Mouse (Mus musculus) adrenal gland, adult 10 weeks (tissue): ENCODE measurements around the gene Terf2. TPM values are rescaled to one million over a fixed set of nuclear protein-coding genes. Genes with fewer than 3 reads are reported as not detected.

ENCODE experiments used
- polyA plus RNA-seq: library from polyadenylated mRNA; stranded (reverse); fragments of 350-450 nt; fragmentation: Illumina TruSeq; extraction: RNeasy Lipid Tissue Mini Kit (QIAGEN cat#74804); gene quantifications from one replicate; pipeline ENCODE4 v1.2.3, GENCODE M21; 2014; ENCODE audit warnings: low read depth, low replicate concordance

Gene Terf2
- 32.7 TPM for polyA plus RNA-seq

DNA sequence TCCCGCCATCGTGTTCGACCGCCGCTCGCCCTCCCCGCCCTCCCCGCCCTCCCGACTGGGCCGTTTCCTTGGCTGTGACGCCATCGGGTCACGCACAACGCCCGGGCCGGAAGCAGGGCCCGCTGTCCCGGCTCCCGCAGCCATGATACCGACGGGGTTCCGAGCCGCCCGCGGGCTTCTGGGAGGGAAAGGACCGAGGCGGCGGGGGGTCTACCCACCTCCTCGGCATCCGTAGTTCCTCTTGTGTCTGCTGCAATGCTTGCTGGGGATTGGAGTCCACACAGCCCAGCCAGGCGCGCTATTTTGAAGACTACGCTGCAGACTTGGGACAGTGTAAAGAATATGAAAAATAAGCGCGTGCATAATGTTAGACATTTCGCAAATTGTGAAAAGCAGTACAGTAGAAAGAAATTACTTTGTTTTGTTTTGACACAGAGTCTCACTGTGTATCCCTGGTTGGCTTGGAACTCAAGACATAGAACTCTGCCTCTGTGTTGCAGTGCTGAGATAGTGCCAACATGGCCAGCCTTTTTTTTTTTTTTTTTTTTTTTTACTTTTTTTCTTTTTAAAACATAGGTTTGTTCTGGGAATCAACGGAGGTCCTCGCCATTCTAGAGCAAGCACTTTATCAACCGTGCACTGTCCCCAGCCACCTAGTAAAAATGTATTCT, at the start of gene Terf2:
Gene Terf2, minus strand, starts transcription at position 182 of the 671 bp plus-strand sequence.

DNA sequence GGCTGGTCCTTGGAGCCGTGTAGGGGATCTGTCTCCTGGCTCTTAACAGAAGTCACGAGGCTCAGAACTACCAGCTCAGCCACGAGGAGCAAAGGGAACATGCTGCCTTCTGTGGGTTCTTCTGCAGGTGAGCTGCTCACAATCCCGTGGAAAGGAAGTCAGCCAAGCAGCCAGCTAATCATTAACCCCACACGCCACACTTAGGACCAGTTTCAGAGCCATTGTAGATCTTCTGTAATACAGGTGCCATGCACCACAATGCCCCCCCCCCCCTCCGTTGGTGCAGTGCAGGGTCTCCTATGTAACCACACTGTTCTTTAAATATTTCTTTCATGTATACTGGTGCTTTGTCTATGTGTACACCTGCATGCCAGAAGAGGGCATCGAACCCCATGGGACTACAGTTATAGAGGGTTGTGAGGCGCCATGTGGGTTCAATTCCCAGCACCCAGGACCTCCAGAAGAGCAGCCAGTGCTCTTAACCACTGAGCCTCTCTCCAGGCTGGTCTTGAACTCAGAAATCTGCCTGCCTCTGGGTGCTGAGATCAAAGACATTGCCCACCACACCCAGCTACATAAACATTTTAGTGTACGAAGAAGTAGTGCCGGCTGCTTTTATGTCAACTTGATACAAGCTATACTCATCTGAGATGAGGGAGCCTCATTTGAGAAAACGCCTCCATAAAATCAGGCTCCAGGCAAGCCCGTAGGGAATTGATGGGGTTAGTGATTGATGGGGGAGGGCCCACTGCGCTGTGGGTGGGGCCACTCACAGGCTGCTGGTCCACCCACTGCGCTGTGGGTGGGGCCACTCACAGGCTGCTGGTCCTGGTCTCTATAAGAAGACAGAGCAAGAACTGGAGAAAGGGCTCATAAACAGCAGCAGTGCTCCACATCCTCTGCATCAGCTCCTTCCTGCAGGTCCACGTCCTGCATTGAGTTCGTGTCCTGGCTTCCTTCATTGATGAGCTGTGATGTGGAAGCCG, 30.5 kb downstream of the Terf2 start, which contains the start of gene Tmed6:
Gene Tmed6, minus strand, starts transcription at position 134 of the 986 bp plus-strand sequence.

DNA sequence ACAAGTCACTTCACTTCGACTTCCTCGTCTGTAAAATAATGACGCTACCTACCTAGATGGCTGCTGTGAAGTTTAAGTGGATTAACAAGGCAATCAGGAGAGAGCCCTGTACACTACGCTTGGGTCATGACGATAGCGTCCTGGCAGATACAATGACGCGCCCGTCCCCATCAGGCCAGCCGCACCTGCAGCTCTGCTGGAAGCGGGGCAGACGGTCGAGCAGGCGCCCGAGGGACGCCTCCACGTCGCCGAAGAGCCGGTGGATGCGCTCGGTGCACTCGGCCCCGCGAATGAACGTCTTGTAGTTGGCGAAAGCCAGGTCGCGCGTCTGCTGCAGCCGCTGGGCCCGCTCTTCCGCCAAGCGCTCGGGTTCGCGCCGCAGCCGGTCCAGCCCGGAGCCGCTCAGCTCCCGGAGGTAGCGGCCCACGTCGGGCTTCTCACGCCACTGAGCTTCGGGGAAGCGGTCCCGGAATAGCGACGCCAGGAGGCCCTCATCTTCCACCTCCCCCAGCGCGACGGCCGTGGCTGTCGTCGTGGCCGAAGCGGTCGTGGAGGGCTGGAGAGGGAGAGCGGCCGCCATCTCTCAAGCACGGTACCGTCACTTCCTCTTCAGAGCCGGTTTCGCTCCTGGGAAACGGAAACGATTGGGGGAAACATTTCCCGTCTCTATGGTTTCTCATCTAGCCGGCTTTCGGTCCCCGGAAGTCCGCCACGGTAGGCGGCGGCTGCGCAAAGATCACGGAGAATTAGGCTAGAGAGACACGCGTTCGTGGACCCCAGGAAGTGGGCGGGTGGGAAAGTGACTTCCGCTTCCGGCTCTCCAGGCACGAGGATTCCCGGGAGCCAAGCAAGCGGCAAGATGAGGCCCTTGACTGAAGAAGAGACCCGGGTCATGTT, 40.0 kb downstream of the Terf2 start, which contains the start of the genes Cog8 and Nip7:
Gene Cog8, minus strand, starts transcription at position 614 of the 897 bp plus-strand sequence.
Gene Nip7, plus strand, starts transcription at position 802 of the 897 bp plus-strand sequence.

DNA sequence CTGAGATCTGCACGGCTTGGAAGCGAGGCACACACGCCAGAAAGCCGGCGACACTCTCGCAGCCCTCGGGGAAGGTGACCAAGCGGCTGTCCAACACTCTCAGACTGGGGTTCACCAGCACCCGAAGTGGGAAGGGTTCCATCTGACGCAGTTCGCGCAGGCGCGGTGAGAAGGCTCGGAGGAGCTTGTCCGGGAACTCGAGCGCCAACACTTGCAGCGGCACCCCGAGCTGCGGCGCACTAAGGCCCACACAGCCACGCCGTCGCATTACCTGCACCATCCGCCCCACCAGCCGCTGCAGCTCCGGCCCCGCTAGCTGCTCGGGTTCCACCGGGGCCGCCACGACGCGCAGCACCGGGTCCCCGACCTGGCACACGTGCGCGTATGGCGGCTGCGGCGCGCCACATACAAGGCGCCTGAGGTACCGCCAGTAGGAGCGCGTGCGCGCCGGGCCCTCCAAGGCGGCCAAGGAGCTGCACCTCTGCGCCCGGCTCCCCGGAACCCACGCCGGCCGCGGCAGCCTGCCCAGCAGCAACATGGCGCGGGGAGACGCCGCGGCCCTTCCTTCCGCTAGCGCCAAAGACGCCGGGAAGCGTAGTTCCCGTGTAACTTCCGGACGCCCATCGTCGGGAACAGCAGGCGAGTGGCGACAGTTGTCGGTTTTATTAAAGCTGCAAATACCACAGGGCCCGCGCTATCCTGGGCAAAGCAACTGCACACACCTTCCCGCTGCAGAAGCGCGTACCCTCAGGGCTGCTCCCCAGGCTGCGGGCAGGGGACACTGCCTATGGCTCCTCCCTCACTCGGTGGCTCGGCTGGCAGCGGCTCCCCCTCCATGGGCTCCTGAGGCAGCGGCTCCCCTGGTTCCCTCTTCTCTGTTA, 48.0 kb downstream of the Terf2 start, which contains the start of gene Pdf:
Gene Pdf, minus strand, starts transcription at position 554 of the 881 bp plus-strand sequence.

DNA sequence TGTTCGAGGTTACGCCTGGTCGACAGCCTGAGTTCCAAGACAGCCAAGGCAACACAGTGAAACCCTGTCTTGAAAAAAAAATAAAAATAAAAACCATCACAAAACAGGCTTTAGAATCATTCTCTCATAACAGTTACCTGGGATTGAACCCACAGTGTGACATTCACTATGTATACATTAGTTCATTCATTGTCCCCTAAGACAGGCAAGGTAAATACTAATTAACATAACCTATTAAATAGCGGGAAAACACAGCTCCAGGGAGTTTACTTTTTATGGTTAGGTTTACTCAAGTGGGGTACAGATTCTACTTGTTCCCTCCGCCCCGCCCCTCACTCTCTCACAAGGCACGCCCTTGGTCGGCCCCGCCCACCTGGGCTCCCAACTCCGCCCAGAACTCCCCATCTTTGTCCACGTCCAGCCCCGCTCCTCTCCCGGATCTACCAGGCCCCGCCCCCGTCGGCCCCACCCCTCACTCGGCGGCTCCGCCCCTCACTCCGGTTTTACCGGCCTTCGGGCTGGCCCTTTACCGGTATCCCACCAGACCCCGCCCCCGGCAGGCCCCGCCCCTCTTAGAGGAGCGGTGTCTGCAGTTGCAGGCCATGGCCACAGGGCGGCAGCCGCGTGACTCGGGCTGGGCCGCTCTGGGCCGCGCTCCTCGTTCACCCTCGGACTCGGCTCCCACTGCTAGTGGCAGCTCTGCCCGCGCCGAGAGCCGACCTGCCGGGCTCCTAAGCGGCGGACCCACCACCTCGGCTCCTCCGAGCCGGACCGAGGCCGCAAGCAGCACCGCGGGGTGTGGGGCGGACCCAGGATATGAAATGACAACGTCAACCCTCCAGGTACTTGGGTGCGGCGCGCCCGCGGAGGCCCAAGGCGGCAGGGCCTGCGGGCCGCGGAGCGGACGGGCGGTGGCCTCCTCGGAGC, 65.4 kb downstream of the Terf2 start, which contains the start of gene Vps4a:
Gene Vps4a, plus strand, starts transcription at position 573 of the 927 bp plus-strand sequence.

Other genes starting within 250 kb of the Terf2 start
- 0.29 TPM for gene Has3, start 226.3 kb downstream of the Terf2 start, polyA plus RNA-seq
- gene Utp4, start 202.9 kb downstream of the Terf2 start, polyA plus RNA-seq = 35.2 TPM
- 36.1 TPM for gene Sntb2, start 160.8 kb downstream of the Terf2 start, polyA plus RNA-seq
- gene Vps4a, start 65.3 kb downstream of the Terf2 start, polyA plus RNA-seq = 53.2 TPM
- gene Pdf, start 47.9 kb downstream of the Terf2 start, polyA plus RNA-seq = 108 TPM
- gene Cog8, start 39.9 kb downstream of the Terf2 start, polyA plus RNA-seq = 37.6 TPM
- 12.5 TPM for gene Nip7, start 39.7 kb downstream of the Terf2 start, polyA plus RNA-seq
- not detected for gene Tmed6, start 30.9 kb downstream of the Terf2 start, polyA plus RNA-seq
- gene Cyb5b, start 54.1 kb upstream of the Terf2 start, polyA plus RNA-seq = 1,323 TPM
- gene Nfat5, start 196.9 kb upstream of the Terf2 start, polyA plus RNA-seq = 226 TPM